Mouse (Mus musculus) ES-Bruce4 (cell line): ENCODE measurements around the gene Ovca2. TPM values are rescaled to one million over a fixed set of nuclear protein-coding genes. Genes with fewer than 3 reads are reported as not detected.

Source experiments
- H3K27ac ChIP-seq: 2 replicates; pipeline ENCODE4 v1.5.1; 2012; ENCODE audit warnings: low read length, inconsistent platforms; ENCODE audit not compliant: insufficient read depth
- H3K27me3 ChIP-seq: 2 replicates; pipeline ENCODE4 v1.6.1; 2012; ENCODE audit warnings: mild to moderate bottlenecking, low read length, inconsistent platforms; ENCODE audit not compliant: control insufficient read depth, poor library complexity, insufficient read depth, severe bottlenecking
- H3K36me3 ChIP-seq: 2 replicates; pipeline ENCODE4 v1.6.1; 2012; ENCODE audit warnings: inconsistent platforms, mild to moderate bottlenecking, low read length, moderate library complexity; ENCODE audit not compliant: control insufficient read depth, poor library complexity, insufficient read depth, severe bottlenecking
- H3K4me1 ChIP-seq: one replicate; pipeline ENCODE4 v1.8.1; 2011; ENCODE audit warnings: low read length; ENCODE audit not compliant: control insufficient read depth, insufficient read depth
- H3K4me3 ChIP-seq: 2 replicates; pipeline ENCODE4 v1.5.1; 2011; ENCODE audit warnings: low read depth, mild to moderate bottlenecking, low read length
- H3K9ac ChIP-seq: 2 replicates; pipeline ENCODE4 v1.6.1; 2012; ENCODE audit warnings: low read depth, mild to moderate bottlenecking, inconsistent platforms; ENCODE audit not compliant: poor library complexity, severe bottlenecking
- H3K9me3 ChIP-seq: replicated peaks from 2 replicates; pipeline ENCODE4 v1.6.1; 2012; ENCODE audit warnings: mild to moderate bottlenecking, low read length, inconsistent platforms; ENCODE audit not compliant: control insufficient read depth, poor library complexity, insufficient read depth, severe bottlenecking
- CTCF ChIP-seq: IDR thresholded peaks from one replicate; pipeline ENCODE4 v1.8.1; 2011; ENCODE audit warnings: low read depth, low read length
- EP300 ChIP-seq: IDR thresholded peaks from 2 replicates; pipeline ENCODE4 v1.6.1; 2011; ENCODE audit warnings: low read depth, low read length; ENCODE audit not compliant: insufficient read depth
- POLR2A ChIP-seq: IDR thresholded peaks from one replicate; pipeline ENCODE4 v1.8.1; 2011; ENCODE audit warnings: low read length; ENCODE audit not compliant: insufficient read depth
- polyA plus RNA-seq: library from polyadenylated mRNA; stranded (reverse); fragments of >200 nt; gene quantifications from 2 replicates; pipeline ENCODE4 v1.2.4, GENCODE M21; 2011; ENCODE audit warnings: low read depth; ENCODE audit not compliant: missing spikeins, insufficient read depth, insufficient read length

Gene Ovca2
- polyA plus RNA-seq, 1 experiment = 13.1 TPM

DNA sequence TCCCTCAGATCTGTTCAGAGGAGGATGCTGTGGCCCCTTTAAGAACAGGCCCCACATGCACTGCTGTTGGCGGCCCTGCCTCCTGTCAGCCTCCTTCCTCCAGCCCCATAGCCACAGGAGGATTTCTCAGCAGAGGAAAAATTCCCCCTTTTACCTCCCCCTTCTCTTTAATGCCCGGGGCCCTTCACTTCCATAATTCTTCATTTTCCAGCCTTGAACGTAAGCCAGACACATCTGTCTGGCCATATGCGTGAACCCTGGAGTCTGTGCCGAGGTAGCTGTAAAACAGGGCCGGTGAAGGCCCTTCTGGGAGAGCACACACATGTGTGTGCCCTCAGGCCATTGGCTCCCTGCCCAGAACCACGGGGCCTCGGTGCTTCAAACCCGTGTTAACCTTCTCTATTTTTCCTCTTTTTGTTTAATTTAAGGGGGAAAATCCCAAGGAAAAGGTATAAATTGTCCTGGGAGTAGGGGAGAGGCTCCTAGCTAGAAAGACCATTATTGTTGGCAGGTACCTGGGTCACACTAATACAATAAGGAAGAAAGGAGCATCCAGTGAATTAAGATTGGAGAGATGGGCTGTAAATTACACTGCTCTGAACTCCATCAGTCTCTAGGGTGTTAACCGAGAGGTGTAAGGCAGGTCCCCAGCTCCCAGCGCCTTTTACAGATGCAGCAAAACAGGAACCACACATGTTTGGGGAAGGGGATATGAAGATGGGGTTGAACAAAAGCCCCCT is 31.4 kb downstream of the Ovca2 start:
- H3K4me3 ChIP-seq = no peak overlapping the region
- no peak overlapping the region for H3K9ac ChIP-seq
- no peaks in the 10 kb centered on the region for H3K27me3 ChIP-seq
- no peaks in the 10 kb centered on the region for H3K9me3 ChIP-seq
- no peak for TF ChIP-seq EP300
- TF ChIP-seq POLR2A = no peak
- no peak for TF ChIP-seq CTCF
- H3K27ac ChIP-seq = no peak overlapping the region
- peaks cover 5% of the 10 kb centered on the region for H3K4me1 ChIP-seq
- H3K36me3 ChIP-seq = 0 out of 2 replicates have a peak, but pooled peaks cover 3% of the 10 kb centered on the region

- H3K9me3 ChIP-seq = no peaks in the 10 kb centered on the region
- H3K36me3 ChIP-seq = 0 out of 2 replicates have a peak, but pooled peaks cover 3% of the 10 kb centered on the region
- H3K4me1 ChIP-seq = peaks cover 5% of the 10 kb centered on the region
- no peaks in the 10 kb centered on the region for H3K27me3 ChIP-seq
- H3K9ac ChIP-seq = no peak overlapping the region
- TF ChIP-seq EP300 (no peak), POLR2A (no peak), CTCF (no peak)
- H3K4me3 ChIP-seq = no peak overlapping the region
- no peak overlapping the region for H3K27ac ChIP-seq
These were observed 32.8 kb downstream of the Ovca2 start for GRCm38 (mm10) chr11:75145841-75146240.

- Histone ChIP-seq H3K36me3 (no peaks in the 10 kb centered on the region), H3K4me3 (no peak overlapping the region), H3K27me3 (no peaks in the 10 kb centered on the region), H3K27ac (no peak overlapping the region), H3K4me1 (peaks cover 2% of the 10 kb centered on the region), H3K9ac (no peak overlapping the region), H3K9me3 (no peaks in the 10 kb centered on the region)
- TF ChIP-seq EP300 (no peak), POLR2A (no peak), CTCF (no peak)
These were observed 35.9 kb downstream of the Ovca2 start for GRCm38 (mm10) chr11:75142749-75143148.

DNA sequence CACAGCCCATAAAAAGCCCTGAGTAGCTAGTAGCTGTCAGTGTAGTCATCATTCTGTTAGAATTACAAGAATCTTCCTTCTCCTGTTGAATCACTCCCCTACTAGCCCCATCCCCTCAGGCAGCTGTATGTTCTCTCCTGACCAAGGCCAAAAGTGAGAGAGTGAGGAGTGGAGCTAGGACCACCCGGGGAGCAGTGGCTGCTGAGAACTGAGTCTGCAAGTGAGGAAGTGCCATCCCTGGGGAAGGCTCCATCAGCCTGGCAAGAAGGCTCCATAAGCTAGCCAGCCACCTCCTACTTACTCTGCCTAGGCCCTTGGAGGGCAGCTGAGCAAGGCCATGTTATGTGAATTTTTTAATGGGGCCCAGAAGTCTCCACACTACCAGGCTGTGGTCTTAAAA is 36.7 kb downstream of the Ovca2 start:
- Histone ChIP-seq H3K27ac (no peak overlapping the region), H3K4me1 (no peaks in the 10 kb centered on the region), H3K9me3 (no peaks in the 10 kb centered on the region), H3K36me3 (no peaks in the 10 kb centered on the region), H3K27me3 (no peaks in the 10 kb centered on the region), H3K4me3 (no peak overlapping the region), H3K9ac (no peak overlapping the region)
- TF ChIP-seq CTCF (no peak), POLR2A (no peak), EP300 (no peak)

DNA sequence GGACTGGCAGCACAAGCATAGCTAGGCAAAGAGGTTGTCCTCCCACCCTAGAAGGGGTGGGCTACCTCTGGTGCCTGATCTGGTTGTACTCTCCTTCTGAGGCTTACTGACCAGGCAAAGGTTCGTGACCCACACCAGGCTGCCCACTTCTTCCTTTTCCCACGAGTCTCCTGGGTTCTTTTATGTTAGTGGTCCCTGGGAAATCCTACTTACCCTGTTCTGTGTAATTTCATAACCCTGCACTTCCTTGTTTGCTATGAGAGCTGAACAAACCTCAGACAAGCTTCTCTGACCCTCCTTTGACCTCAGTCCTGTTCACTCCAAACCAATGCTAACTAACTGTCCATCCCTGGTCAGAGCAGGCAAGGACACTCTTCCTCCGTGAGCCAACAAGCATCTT is 37.6 kb downstream of the Ovca2 start:
- H3K4me1 ChIP-seq = no peaks in the 10 kb centered on the region
- no peak overlapping the region for H3K4me3 ChIP-seq

GRCm38 (mm10) chr11:75140431-75140830 is 38.2 kb downstream of the Ovca2 start:
- no peak overlapping the region for H3K27ac ChIP-seq
- no peak overlapping the region for H3K9ac ChIP-seq
- H3K9me3 ChIP-seq = no peaks in the 10 kb centered on the region
- no peaks in the 10 kb centered on the region for H3K4me1 ChIP-seq
- H3K36me3 ChIP-seq = no peaks in the 10 kb centered on the region
- TF ChIP-seq EP300 (no peak), POLR2A (no peak), CTCF (no peak)
- H3K4me3 ChIP-seq = no peak overlapping the region
- no peaks in the 10 kb centered on the region for H3K27me3 ChIP-seq

More for the DNA sequence above, 37.6 kb downstream of the Ovca2 start:
- Histone ChIP-seq H3K27me3 (no peaks in the 10 kb centered on the region), H3K36me3 (no peaks in the 10 kb centered on the region), H3K9me3 (no peaks in the 10 kb centered on the region), H3K9ac (no peak overlapping the region), H3K27ac (0 out of 2 replicates have a peak overlapping the region, but pooled peaks have one; percentile 10)
- TF ChIP-seq EP300 (no peak), POLR2A (no peak), CTCF (no peak)
